Mouse (Mus musculus) embryo, embryonic 11 days (tissue): ENCODE measurements around the gene Timm22.

Source experiments
- DNase-seq: peaks from one replicate; pipeline ENCODE4 v3.0.0-alpha.2; 2015

The Timm22 gene

GRCm38 (mm10) chr11:76436864-76437437 is 30.2 kb downstream of the Timm22 start:
- peak; percentile 78 for DNase-seq

GRCm38 (mm10) chr11:76439666-76440065 is 32.9 kb downstream of the Timm22 start:
- DNase-seq = no peak

- peak; percentile 70 for DNase-seq
Measured at GRCm38 (mm10) chr11:76445459-76445858, 38.7 kb downstream of the Timm22 start.

- DNase-seq = peak; percentile 88
Measured at GRCm38 (mm10) chr11:76446251-76446650, 39.5 kb downstream of the Timm22 start.

- peak; percentile 74 for DNase-seq
Measured at GRCm38 (mm10) chr11:76449520-76450201, 42.9 kb downstream of the Timm22 start.

GRCm38 (mm10) chr11:76450202-76450561 is 43.4 kb downstream of the Timm22 start:
- DNase-seq = peak; percentile 64

- peak; percentile 88 for DNase-seq
Measured at GRCm38 (mm10) chr11:76454492-76454891, 47.7 kb downstream of the Timm22 start.

DNA sequence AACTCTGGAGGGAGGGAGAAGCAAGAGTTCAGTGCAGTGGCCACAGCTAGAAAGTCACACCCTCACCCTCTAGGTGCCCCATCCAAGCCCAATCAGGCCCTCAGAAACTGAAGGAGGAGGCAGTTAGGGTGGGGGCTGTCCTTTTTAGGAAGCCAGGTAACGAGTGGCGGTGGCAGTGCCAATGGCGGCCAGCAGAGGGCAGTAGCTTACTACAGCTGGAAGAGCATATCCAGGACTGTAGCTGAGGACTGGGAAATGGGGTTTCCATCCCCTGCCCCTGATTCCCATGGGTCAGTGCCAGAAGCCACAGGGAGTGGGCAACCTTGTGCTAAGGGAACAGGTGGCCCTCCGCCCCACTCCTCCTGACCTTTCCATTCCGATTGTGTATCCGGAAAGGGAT is 49.5 kb downstream of the Timm22 start:
- DNase-seq = peak; percentile 85

DNA sequence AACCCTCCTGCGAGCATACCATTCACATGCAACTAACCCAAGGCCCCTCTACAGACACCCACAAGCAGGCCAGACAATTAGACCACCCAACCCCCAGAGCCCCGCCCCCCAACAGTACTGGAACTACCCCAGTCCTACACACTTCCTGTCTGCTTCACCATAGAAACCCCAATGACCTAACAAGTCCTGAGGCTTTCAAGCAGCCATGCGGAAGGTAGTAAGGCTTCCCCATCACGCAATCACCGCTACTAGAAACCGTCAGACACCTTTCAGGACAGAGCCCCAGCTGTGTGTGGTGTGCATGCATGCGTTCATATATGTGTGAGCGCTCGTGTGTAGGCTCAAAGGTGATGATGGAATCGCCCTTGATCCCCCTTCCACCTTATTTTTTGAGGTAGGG is 50.1 kb downstream of the Timm22 start:
- no peak for DNase-seq

- no peak for DNase-seq
Measured at GRCm38 (mm10) chr11:76458730-76459129, 52.0 kb downstream of the Timm22 start.

DNA sequence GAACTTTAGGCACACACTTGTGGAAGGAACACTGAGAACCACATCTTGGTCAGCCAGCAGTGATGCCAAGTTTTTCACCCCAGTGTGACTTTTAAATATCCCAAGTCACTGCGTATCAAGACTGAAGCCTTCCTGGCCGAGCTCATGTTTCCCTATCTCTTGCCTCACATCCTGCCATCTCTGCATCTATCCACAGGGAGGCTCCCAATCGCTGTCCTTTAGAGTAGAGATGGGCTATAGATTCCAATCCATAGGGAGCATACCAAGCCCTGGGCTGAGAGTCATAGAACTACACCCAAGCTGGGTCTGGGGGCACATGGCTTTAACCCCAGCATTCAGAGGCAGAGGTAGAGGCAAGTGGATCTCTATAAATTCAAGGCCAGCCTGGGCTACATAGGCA is 52.7 kb downstream of the Timm22 start:
- no peak for DNase-seq

DNA sequence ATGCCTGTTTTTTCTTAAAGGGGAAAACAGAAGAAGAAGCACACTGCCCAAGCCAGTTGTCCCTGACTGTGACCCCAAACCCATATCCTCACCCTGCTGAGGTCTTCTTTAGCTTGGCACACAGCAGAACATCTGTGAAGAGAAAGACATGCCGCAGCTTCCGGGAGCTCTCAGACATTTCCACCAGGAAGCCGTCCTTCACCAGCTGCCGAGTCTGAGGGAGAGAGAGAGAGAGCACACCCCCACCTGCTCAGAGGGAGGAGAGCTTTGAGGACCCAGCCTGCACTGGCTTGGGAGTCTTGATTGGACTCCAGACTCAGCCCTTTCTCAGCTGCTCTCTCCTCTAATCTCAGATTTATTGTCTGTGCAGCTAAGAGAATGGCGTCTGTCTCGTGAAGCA is 54.4 kb downstream of the Timm22 start:
- no peak for DNase-seq

DNA sequence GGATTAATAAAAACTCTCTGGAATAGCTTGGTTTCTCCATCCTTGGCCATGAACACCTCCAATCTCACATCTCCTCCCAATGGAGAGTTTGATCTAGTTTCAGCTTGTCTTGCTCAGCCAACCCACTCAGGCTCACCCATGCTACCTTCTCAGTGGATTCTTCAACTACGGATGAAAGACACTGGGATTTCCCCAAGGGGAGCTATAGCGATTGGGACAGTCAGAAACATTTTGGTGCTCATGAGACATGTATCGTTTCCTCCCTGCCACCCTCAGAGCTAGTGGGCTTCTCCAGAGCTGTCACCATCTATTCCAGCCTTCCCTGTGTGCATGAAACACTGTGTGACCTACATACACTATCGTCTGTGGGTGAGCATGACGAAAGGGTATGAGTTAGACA is 54.9 kb downstream of the Timm22 start:
- DNase-seq = no peak

GRCm38 (mm10) chr11:76465879-76466278 is 59.1 kb downstream of the Timm22 start:
- no peak for DNase-seq
